Mouse (Mus musculus): ENCODE measurements around the gene Ntm. TPM values are rescaled to one million over a fixed set of nuclear protein-coding genes. Genes with fewer than 3 reads are reported as not detected.
A peak's percentile ranks its signal among the peaks of the same experiment; 100 is the strongest.

The Ntm gene
- total RNA-seq, 2 experiments from 2014 or later: 278 to 286 TPM

DNA sequence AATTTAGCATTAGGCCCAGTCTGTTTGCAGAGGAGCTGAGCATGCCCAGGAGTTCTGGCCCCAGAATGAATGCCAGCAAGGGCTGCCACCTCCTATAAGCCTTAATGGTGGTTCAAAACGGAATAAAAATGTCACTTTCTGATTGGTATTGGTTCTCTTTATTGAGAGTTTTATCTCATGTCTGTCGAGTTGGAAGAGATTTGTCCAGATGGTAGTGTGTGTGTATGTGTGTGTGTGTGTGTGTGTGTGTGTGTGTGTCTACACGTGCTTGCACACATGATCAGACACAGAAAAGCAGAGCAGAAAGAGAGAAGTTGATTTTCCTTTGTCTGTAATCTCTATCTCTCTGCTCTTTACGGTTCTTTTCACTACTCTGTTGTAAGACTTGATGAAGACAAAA, 518.9 kb downstream of the Ntm start:
- no peak for DNase-seq (ENCODE audit: low spot score in 2 of 2)
- intact Hi-C loops (cut with DNase I): no loop called here

DNA sequence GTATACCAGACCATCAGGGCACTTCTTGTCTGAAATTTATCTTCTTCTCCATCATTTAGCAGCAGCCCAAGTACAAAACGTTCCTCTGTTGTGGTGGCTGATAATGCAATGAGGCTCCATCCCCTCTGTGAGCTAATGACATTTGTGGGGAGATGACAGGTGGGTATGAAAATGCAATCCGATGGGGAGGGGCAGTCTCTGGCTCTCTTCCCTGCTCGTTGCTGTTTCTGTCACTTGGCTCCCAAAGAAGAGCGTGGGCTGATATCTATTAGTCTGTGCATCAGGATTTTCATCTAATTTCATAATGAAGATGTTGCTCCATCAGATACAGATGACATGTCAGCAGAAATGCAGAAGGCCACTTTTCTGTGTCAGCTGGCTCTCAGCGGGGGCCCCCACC, 523.5 kb downstream of the Ntm start:
- intact Hi-C loops (cut with DNase I): no loop called here

DNA sequence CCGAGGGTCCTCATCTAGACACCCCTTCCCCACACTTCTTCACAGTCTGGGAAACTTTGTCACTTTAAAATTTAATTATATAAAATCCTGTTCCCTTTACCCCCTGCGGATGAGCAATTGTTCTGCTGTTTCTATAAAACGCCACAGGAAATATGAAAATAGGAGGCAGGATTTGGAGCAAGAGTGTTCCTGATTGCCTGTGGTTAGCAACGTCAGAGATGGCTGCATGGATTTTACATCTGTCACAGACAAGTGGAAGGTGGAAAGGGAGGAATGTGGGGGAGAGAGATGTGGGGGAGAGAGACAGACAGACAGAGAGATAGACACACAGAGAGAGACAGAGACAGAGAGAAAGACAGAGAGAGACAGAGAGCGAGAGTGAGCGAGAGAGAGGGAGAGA, 528.3 kb downstream of the Ntm start:
- DNase-seq (ENCODE audit: low spot score in 2 of 2): no peak
- intact Hi-C loops (cut with DNase I): no loop called here

More for the DNA sequence above, 523.5 kb downstream of the Ntm start:
- DNase-seq (ENCODE audit: low spot score in 2 of 2): no peak

DNA sequence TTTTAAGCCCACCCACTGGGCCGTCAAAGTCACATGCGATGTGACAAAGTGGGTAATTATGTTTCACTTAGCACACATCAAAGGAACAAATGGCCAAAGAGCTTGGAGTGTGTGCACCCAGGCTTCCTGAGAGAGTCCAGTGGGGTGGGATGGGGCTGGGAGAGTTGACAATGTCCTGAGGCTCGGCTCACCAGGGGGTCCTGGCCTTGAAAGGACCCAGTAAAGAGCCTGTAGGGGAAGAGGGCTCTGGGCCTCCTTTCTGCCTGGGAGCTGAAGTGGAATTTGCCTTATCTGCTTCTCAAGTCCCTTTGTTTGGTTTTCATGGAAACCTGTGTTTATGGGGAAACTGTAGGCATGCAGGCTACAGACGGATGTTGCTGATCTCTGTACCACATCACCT, 529.0 kb downstream of the Ntm start:
- no peak for DNase-seq (ENCODE audit: low spot score in 2 of 2)
- intact Hi-C loops (cut with DNase I): no loop called here

DNA sequence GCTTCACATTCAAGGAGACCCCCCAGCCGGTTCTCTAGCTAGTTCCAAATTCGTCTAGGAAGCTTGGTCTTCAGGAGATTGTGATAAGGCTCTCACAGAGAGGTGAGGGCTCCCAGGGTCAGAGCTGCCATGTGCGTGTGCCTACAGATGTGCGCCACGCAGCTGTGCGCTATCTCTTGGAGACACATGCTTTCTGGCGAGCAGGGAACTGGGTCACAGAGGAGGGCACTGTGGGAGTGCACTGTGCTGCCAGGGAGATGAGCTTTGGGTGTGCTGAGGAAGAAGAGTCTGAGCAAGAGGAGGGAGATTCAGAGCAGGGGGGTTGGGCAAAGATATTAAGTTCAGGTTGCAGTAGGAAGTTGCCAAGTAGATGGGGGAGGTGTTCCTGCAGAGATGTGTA, 529.8 kb downstream of the Ntm start:
- intact Hi-C loops (cut with DNase I): no loop called here
- DNase-seq (ENCODE audit: low spot score in 2 of 2): no peak

DNA sequence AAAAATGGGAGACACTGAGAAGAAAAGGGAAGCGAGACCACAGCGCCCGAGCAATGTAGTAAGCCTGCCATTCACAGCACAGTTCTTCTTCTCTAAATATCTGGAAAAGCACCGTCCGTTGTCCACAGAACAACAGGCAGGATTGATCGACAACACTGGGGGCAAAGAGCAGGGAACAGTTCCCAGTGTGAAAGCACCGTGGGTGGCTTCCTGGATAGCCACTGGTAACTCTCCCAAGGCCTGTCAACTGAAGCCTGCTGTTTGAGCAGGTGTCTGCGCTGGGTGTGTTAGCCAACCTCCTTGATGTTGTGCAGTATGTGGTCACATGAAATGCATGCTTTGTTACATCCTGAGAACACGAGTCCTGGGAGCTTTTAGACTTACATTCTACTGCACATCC, 531.4 kb downstream of the Ntm start:
- intact Hi-C loops (cut with DNase I): no loop called here
- no peak for DNase-seq (ENCODE audit: low spot score in 2 of 2)

DNA sequence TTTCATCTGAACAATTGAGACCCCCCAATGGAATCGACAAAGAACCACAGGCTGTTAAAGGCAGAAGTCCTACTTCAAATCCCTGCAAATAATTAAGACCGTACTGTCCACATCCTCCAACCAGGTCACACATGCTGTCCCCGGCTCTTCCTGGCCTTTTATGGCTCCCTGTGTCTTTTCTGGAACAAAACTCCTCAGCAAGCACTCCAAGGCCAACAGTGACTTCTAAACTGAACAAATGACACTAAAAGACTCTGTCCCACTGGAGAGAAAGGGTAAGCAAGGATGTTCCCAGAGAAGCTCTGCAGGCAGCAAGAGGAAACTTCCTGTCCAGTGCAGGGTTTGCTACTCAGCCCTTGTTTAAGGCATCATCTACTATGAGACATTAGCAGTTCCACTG, 532.8 kb downstream of the Ntm start:
- intact Hi-C loops (cut with DNase I): no loop called here
- DNase-seq (ENCODE audit: low spot score in 2 of 2): no peak

DNA sequence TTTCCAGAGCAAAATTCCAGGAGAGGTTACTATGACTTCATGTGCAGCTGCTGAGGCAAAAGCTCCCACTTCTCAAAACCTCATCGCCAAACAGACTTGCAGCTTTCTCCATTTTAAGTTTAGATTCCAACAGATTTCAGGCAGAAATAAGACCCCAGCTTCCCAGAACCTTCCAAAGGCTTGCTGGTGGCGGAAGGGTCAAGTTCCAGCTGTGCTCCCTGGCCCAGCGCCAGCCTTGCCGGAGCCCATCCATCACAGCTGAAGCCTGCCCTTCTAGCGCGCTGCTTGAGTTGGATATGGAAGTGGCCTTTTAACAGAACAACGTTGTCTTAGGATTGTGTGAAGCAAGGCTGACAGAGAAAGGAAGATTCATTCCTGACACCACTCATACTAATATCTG, 534.6 kb downstream of the Ntm start:
- intact Hi-C loops (cut with DNase I): no loop called here
- DNase-seq (ENCODE audit: low spot score in 2 of 2): no peak

DNA sequence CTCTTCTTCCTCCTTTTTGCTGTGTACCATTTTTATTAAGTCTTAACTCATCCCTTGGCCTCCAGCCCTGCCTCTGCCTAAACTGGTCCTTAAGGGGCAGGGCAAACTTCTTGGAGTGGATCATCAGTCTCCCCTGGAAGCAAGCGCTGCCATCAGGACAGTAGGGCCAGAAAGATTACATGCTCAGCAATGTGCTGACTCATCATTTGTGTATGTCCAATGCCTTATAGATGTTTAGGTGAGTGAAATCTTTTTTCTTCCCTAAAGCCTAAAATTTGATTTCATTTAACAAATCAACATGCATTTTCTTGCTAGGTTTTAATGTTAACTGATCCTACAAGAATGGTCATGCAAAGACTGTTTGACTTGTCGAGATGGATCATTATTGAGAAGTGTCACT, 536.7 kb downstream of the Ntm start:
- no peak for DNase-seq (ENCODE audit: low spot score in 2 of 2)
- intact Hi-C loops (cut with DNase I): no loop called here

DNA sequence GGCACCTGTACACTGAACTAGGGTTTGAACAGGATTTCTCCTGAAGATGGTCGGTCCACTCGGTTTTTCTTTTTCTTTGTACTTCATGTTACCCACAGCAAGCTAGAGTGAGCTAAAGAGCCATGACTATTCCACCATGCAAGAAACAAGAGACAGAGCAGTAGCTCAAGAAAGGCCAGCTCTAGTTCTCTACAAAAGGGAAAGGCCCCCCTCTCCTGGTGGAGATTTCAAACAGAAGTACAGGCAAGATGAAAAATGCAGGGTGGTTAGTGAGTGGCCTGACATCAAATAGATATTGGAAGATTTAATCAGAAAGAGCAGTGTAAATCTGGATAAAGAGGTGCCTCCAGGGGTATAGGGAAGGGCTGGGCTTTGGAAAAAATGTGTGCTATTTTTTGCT, 547.4 kb downstream of the Ntm start:
- intact Hi-C loops (cut with DNase I): no loop called here
- no peak for DNase-seq (ENCODE audit: low spot score in 2 of 2)

DNA sequence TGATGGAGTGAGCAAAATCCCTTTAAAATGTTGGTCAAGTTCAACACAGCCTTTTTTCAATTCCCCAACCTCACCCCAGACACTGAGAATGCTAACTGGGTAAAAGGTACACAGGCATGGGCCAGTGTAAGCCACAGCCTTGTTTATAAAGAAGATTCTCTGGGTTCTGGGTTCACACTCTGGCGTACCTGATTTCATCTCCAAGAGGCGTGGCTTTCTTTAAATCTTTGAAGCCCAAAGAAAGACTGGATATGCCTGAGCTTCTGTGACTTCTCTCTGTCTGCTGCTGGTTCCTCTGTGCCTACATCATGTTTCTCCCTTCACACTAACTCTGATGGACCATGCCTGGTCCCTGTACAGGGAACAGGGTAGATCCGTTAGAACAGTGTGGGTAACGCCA, 549.8 kb downstream of the Ntm start:
- intact Hi-C loops (cut with DNase I): loop anchor here (5.0 kb wide), 5 partner anchors 44 to 1151 kb away; no protein-coding TSS in a partner anchor
- no peak for DNase-seq (ENCODE audit: low spot score in 2 of 2)

DNA sequence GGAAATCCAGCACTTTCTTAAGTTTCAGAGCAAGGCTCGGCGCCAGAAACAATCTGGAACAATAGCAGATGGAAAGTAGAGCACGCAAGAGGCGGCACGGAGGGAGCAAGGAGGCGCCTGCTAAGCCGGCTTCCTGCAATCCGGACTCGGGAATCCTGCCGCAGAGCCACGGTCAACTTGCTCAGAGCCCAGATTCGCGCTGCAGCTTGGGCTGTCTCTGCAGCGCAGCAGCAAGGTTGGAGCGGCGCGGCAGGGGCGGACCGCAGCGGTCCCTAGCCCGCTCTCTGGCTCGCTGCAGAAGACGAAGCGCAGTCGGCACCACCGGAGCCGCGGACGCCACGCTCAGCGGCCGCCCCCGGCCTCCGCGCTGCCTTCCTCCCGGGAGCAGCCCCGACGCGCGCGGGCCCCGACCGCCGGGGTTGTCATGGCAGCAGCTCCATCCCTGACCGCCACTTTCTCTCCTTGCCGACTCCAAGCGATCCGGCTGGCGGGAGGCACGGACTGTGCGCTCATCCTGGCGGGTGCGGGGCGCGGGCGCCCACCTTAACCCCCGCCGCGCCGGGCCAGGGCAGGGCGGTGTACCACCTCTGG, 550.7 kb downstream of the Ntm start:
- peak; percentile 72 to 82 for DNase-seq (ENCODE audit: low spot score in 2 of 2)
- intact Hi-C loops (cut with DNase I): loop anchor here (5.0 kb wide), 5 partner anchors 45 to 1150 kb away; no protein-coding TSS in a partner anchor

DNA sequence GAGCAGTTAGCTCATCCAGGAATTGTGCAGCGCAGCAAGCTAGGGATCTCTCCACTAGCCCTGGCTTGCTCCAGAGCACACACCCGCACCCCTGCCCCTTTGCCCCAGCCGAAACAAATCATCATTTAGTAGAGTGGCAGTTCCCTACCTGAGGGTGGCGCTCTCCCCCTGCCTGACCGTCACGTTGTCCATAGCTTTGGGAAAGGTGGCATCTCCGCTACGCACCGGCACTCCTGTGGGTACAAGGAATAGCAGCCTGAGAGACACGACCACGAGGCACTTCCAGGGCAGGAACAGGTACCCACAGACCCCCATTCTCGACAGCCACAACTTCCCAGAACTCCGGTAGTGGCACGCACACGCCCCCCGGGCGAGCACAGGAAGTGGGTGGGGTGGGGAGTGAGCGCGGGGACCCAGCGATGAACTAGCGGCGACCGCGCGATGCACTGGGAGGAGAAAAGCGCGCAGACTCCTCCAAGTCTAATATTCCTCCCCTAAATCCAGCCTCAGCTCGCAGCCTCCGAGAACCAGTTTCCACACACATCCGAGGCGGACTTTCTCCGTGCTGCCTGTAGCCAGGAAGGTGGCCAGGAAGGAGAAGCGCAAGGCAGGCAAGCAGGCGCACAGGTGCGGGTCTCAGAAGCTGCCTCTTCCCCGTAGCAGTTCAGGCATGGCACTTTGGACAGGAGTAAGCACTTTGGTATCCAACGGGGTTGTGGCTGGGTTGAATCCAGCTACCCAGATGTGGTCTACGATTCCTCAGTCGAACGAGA, 551.3 kb downstream of the Ntm start:
- intact Hi-C loops (cut with DNase I): loop anchor here (5.0 kb wide), 5 partner anchors 46 to 1149 kb away; no protein-coding TSS in a partner anchor

DNA sequence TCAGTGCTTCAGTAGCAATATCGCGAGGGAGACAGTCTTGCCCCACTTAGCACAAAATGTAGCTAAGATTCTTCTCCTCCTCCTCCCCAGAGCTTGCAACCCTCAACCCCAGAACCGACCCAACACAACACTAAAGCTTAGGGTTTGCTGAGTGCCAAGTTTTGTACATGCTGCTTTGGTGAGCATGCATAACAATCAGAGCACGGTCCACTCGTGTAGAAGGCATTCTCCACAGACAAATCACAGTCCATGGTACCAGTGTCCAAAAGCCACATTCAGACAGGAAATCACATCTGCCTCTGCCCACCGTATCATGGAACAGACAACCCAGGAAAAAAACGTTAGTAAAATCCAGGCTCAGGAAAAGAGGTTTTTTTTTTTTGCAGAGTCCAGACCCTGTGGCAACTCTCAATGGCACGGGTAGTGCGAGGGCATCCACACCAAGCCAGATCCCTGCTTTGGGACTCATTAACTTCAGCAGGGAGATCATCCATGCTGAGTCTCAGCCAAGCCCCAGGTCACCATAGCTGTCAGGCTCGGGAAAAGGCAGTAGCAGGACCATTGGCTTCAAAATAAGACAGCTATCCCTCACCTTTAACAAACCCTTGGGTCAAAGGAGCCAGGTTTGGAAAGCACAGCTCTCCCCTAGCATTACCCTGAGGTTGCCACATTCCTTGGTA, 552.1 kb downstream of the Ntm start:
- DNase-seq (ENCODE audit: low spot score in 2 of 2): no peak
- intact Hi-C loops (cut with DNase I): loop anchor here (5.0 kb wide), 5 partner anchors 46 to 1149 kb away; no protein-coding TSS in a partner anchor

More for the DNA sequence above, 551.3 kb downstream of the Ntm start:
- peak; percentile 73 to 77 for DNase-seq (ENCODE audit: low spot score in 2 of 2)

DNA sequence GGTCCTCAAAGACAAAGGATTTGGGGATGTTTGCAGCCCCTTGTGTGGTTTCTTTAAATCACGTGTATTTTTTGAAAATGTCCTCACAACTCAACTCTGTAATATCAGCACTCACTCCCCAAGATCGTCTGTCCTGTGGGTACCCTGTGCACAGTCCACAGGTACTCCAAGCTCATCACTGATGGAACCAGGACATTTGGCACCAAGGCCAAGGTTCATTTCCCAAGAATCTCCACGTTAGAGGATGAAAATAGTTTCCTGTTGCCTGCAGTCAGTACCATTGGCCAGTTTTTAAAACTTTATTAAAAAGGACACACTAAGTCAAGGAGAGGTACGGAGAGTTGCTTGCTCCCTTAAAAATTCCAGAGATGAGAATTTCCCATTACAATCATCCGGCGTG, 552.7 kb downstream of the Ntm start:
- intact Hi-C loops (cut with DNase I): loop anchor here (5.0 kb wide), 5 partner anchors 47 to 1148 kb away; no protein-coding TSS in a partner anchor
- DNase-seq (ENCODE audit: low spot score in 2 of 2): no peak

DNA sequence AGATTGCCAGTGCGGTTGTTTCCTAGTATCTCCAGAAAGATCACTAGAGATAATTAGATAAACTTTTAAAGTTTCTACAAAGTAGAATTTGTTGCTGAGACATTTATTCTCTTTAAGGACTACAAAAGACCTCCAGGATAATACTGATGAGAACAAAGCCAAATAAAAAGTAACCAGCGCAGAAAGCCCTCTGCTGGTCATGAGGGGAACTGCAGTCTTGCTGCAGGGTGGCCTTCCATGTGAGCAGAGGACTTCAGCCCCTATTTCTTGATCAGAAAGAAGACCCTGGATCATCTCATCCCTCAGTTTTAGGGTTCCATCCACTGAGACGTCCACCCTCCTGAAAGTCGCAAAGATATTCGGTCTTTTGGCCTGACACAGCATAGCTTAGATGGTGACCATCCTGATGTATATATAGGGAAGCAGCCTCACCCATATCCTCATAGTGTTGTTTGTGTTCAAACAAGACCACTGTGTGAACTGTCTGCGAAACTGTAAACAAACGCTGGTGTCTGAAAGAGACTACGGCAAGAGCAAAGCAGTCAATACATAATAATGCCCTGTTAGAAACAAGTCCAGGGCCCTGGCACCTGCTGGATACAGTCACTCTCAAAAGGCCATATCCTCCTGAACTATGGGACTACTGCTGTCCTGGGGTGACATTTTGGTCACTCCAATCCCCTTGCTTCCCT, 553.6 kb downstream of the Ntm start:
- DNase-seq (ENCODE audit: low spot score in 2 of 2): peak; percentile 37 to 44
- intact Hi-C loops (cut with DNase I): no loop called here

DNA sequence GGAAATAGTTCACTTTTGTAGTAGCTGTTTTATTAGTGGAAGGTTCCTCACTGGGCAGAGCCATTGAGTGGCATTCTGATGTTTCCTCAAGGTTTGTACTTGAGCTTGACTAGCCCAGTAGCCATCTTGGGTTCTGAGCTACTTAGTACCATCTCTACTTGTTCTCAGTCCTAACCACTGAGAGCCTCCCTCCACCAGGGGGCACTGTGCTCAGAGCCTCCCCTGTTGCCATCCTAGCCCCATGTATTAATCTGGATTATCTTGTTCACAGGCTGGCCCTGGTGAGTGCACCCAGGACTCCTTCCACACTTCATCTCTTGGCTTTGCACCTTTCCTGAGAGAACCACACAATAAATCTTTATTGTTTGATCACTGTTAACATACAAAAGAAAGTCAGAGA, 555.0 kb downstream of the Ntm start:
- intact Hi-C loops (cut with DNase I): no loop called here
- DNase-seq (ENCODE audit: low spot score in 2 of 2): no peak

DNA sequence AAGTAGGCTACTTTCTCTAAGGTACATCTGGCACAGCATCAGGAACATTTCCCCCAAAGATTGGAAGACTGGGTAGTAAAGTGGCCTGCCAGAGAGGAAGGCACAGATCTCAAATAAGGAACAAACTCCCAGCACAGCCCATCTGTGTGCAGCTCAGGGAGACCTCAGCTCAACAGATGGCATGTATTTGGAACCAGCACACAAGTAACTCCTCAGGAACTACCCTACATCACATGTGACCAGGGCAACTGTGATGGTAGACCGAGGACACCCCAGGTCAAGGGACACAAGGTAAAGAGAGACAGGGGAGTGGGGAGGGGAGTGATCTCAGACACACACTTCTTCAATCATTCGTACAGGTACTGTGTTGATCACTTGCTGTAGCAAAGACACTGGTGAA, 556.0 kb downstream of the Ntm start:
- intact Hi-C loops (cut with DNase I): no loop called here
- no peak for DNase-seq (ENCODE audit: low spot score in 2 of 2)

DNA sequence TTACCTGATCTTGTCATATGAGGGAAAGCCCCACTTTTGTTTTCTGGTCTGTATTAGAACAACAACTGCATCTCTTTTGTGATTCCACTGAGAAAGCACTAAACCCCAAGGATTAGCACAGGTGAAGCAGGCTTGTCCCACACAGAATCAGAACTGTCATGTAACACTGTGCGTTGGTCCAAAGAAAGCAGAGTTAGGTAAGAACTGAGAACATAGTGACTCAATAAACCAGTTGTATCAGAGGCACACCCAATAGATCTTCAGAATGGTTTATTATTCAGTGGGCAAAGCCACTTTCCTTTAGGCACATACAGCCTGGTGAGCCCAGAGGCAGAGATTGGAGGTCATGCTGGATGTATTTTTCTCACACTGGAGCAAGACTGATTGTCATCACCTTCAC, 556.9 kb downstream of the Ntm start:
- no peak for DNase-seq (ENCODE audit: low spot score in 2 of 2)
- intact Hi-C loops (cut with DNase I): no loop called here

DNA sequence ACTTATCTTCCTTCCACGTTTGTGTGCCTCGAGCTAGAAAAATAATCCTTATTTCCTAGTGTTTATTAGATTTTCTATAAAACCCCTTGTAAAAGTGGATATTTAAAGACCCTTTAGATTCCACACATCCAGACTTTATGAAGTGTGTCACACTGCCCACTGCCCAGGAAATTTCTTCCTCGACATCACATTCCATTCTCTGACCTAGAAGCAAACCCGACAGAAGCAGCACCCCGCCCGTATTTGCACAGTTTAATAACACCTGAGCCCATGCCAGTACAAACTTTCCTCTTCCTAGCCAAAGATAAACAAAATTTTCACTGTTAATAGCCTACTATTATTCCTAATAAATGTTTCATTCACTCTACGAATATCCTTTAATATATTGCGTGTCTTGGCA, 562.8 kb downstream of the Ntm start:
- intact Hi-C loops (cut with DNase I): no loop called here
- DNase-seq (ENCODE audit: low spot score in 2 of 2): no peak

Measured in left cerebral cortex, postnatal 36 days (tissue).